Mouse (Mus musculus) left cerebral cortex, postnatal 10 days (tissue): ENCODE measurements around the gene Gm10309. TPM values are rescaled to one million over a fixed set of nuclear protein-coding genes. Genes with fewer than 3 reads are reported as not detected.

ENCODE experiments used
- DNase-seq, 2 experiments: peaks; one replicate each; pipeline ENCODE4 v3.0.0; 2021 to 2022; ENCODE audit warnings: low spot score in 2 of 2, mixed read lengths in 1 of 2; ENCODE audit errors: extremely low spot score in 1 of 2
- intact Hi-C: fragments of 180-260 bp; cut with DNase I; formaldehyde crosslinking; loops from one replicate; pipeline ENCODE4 v1.15.1; 2025
- total RNA-seq, 2 experiments: library from RNA; stranded (reverse); gene quantifications; 2 replicates each; pipeline ENCODE4 v1.2.3; 2021

Gm10309 gene
- total RNA-seq = not detected

DNA sequence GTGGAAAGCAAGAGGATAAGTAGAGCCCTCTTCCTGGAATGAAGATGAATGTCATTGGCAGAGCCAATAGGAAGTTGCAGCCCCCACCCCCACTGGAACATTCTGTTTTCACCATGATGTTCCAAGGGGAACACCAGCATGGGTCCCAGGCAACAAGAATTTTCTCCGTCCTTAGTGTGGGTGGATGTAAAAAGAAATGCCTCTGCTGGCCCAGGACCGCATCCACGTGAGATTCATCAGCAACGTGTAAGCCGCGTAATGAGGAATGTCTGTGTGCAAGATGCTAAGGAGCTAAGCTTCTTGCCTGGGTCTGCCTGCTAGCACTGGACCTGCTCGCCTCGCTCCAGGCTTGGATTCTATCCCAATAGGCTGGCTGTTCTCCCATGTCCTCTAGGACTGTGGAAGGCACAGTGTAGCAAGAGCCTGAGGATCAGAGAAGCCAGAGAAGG is at the start of gene Gm10309:
Gm10309 (minus strand) TSS at position 50 of the 449 bp plus-strand sequence.
- intact Hi-C loops = no loop called here
- peak; percentile 36 to 47 for DNase-seq

- intact Hi-C loops = no loop called here
- no peak for DNase-seq
Measured at GRCm38 (mm10) chr17:86551995-86552394, 47.0 kb upstream of the Gm10309 start.

DNA sequence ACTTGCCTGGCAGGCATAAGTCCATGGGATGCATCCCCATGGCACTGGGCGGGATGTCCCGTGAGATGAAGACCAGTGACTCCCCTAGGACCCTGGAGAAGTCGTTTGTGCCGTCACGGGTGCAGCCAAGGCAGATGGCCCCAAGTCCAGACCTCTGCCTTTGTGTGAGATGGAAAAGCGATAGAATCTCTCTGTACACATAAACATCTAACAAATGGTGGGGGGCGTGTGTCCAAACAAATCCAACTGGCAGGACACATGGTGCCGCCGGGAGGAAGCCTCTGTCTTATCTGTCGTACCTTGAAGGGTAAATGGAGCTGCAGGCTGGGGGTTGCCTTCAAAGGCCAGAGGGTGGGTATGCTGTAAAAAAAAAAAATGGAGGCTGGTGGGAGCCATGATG is 46.5 kb upstream of the Gm10309 start:
- intact Hi-C loops = no loop called here

DNA sequence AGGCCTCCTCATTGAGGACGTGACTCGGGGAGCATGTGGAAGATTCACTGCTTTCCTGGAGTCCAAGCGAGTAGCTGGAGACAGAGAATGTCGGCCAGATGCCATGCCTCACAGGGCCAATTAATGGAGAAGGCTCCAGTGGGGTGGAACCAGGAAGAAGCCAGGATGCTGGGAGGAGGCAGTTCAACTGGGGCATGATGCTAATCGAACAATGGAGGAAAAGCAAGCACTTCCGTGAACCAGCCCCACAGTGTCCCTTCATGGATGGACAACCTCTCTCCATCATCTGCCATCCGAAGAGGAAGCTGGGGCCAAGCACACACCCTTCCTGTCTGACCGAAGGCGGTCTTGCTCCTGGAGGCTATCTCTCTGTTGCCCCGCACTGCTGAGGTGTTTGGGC is 44.1 kb upstream of the Gm10309 start:
- intact Hi-C loops = no loop called here
- DNase-seq = no peak

More for the DNA sequence above, 46.5 kb upstream of the Gm10309 start:
- no peak for DNase-seq

- DNase-seq = no peak
- intact Hi-C loops = no loop called here
Measured at GRCm38 (mm10) chr17:86546529-86546928, 41.5 kb upstream of the Gm10309 start.

GRCm38 (mm10) chr17:86539881-86540430 is 34.9 kb upstream of the Gm10309 start:
- DNase-seq = no peak
- intact Hi-C loops = loop anchor here (5.0 kb wide), 1 partner anchor 212 kb away; the partner anchor contains the start of gene Epas1

DNA sequence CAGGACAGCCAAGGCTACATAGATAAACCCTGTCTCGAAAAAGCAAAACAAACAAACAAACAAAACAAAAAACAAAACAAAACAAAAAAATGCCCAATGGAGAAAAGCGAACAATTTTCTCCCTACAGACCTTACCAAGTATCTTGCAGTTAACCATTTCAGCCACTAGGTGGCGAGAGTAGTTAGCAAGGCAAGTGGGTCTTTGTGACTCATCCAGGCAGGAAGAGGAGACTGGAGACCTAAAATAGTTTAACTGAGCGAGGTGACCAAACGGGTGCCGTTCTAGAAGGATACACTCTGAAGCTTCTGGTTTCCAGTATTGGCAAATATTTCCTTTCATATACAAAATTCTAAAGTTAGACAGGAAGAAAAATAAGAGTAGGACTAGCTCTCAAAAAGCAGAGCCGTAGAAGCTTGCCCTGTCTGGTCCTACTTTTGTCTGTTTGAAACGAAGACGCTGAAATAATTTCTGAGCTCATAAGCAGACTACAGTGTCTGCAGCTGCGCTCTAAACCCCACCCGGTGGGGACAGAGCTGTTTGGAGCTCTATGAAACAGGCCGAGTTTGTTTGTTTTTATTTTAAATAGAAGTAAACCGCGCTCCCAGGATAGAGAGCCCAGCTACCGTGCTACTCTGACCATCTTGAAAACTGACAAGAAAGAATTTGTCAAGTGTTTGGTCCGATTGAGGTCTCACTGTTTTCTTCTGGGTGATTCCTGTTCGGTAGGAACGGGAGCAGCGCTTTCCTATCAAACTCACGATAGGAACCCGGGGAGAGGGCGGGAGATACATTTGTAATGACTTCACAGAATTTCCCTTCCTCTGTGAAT is 31.0 kb upstream of the Gm10309 start:
- DNase-seq = peak; percentile 86 to 87

DNA sequence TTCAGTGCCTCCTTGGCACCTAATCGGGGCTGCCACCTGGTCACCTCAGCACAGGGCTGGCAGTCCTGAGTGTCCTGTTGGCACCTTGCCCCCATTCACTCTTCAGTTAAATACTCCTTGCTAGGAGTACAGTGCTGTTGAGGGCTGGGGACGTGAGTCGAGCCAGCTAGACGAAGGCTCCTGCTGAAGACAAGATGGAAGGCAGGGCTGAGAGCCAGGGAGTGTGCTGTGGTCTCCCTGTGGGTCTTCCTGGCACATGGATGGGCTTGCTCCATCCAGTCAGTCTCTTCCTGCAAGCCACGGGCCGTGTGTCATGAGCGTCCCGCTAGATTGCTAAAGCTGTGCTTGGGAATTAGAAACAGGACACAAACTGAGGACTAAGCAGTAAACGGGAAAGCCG is 30.1 kb upstream of the Gm10309 start:
- DNase-seq = peak in 1 of 2 experiments; percentile 50
- intact Hi-C loops = loop anchor here (2.0 to 5.0 kb wide), 2 partner anchors 217 to 368 kb away; partner anchors contain the start of gene Epas1

More for the DNA sequence above, 31.0 kb upstream of the Gm10309 start:
- intact Hi-C loops = loop anchor here (2.0 to 5.0 kb wide), 3 partner anchors 216 to 367 kb away; partner anchors contain the start of gene Epas1

DNA sequence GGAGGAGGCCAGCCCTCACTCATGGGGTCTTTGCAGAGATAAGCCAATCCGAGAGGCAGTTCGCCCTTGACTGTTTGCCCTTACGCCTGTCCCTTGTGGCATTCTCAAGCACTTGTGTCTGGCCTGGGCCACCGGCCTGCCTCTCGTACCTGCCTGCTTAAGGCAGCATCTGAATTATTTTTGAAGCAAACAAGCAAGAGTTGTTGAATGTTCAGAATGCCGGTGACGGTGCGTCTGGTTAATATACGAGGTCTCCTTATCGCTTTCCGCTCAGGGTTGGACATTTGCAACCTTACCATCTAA is 28.5 kb upstream of the Gm10309 start:
- intact Hi-C loops = no loop called here
- DNase-seq = no peak

DNA sequence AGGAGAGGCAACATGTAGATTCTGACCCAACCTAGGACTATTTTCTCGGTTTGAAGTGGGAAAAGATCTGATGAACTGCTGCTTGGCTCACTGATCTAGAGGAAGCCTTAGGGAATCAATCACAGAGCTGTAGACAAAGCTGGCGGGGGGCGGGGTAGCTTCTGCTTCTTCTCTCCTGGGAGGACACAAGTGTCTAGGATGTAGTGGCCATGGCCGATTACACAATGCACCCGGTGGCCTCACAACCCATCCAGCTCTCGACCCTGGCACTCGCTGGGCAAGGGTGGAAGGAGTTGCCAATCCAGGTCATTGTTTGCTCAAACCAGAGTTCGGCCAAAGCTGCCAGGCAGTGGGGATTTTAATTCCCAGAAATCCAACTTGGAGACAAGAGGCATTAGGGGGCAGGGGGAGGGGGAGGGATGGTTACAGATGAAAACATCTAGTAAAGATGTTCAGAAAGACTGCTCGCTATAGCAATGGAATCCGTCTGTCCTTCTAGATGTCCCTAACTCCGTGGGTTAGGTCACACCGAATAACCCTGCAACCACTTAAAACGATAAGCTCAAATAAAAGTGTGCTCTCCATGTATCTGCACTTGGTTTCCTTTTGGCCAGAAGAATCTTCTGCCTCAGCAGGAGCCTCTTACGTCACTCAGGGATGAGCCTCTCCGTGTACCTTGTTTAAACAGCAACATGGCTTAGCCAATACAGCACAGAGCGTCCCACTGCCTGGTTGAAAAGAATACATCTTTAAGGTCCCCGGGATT is 27.9 kb upstream of the Gm10309 start:
- intact Hi-C loops = no loop called here
- DNase-seq = peak in 1 of 2 experiments; percentile 46

DNA sequence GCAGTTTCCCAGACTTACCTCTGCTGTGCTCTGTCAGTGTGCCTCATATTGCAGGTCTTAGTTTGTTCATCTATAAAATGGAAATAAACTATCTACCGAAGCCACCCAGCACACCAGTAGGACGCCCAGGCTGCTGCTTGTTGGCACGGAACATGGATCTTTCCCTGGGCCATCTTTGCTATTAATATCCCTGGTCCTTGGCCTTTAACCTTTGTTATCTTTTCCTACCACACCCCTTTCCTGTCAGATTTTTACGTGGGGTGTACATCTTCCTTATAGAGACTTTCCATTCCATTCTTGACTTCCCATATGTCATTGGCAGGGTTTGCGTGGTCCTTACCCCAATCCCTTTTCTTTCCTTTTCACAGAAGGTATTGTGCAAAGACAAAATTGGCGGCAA is 26.2 kb upstream of the Gm10309 start:
- intact Hi-C loops = no loop called here
- DNase-seq = no peak

GRCm38 (mm10) chr17:86529411-86529810 is 24.4 kb upstream of the Gm10309 start:
- intact Hi-C loops = no loop called here
- no peak for DNase-seq

- intact Hi-C loops = no loop called here
- no peak for DNase-seq
Measured at GRCm38 (mm10) chr17:86529003-86529402, 24.0 kb upstream of the Gm10309 start.

DNA sequence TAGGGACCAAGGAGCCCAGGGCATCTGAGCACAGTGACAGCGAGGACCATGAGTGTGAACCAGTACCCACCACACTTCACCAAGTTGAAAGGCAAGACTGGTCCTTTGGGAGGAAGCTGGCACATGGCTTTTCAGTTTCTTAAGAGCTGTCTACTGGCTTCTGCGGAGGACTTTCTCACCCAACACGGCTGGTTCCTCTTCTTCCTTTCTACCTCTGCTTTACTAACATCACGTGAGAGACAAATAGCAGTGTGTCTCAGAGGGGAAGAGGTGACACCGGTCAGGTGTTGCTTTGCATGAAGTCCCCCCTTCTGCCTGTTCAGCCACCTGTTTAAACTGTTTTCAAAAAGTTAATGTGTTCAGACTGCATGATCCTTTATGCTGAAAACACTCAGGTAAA is 22.3 kb upstream of the Gm10309 start:
- DNase-seq = no peak
- intact Hi-C loops = no loop called here

DNA sequence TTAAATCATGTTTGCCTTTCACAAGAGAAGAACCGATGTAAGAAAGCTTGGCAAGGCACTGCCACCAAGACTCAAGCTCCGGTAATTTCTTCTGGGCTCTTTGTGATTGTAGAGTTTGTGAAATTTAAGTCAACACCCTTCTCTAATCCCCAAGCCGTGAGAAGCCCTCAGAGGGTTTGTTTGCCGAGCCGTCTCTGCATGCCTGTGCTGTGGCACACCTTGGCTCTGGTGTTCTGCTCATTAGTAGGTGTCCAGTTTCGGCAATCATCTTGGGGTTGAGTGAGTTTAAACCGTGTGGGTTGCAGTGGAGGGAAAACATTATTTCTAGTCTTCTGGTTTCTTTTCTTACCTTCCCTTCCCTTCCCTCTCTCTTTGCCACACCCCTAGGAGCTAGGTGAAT is 21.0 kb upstream of the Gm10309 start:
- intact Hi-C loops = no loop called here
- DNase-seq = no peak

DNA sequence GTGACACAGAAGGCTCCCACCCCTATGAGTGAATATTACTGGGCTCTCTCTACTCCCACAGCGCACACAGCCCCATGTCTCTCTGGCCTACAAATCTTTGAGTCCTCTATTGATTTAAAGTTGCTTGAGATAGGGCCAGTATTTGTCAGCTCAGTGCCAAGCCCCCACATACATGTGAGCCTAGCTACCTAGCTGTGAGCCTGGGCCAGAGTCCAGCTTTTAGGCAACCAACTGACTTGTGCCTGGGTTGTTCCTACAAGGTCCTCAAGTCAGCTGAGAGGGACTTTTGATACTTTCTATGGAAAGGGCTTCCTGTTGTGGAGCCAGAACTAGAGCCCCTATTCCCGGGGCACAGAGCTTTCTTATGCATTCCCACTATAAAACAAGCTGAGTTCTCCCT is 20.0 kb upstream of the Gm10309 start:
- DNase-seq = no peak
- intact Hi-C loops = no loop called here

DNA sequence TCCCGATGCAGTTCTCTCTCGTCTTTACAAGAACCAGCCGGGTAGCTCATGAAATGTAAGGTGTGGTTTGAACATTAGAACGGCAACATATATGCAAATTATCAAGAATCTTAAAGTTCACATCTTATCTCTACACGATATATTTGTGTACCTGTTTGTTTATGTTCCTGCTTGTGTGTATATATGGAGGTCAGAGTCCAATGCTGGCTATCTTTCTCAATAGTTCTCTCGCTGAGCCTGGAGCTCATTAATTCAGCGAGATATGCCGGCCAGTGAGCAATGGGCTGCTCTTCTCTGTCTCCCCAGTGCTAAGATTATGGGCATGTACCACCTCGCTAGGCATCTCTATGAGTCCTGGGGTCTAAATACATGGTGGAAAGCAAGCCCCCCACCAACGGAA is 18.8 kb upstream of the Gm10309 start:
- intact Hi-C loops = no loop called here

GRCm38 (mm10) chr17:86523374-86523773 is 18.3 kb upstream of the Gm10309 start:
- intact Hi-C loops = no loop called here
- no peak for DNase-seq

More for the DNA sequence above, 18.8 kb upstream of the Gm10309 start:
- no peak for DNase-seq

DNA sequence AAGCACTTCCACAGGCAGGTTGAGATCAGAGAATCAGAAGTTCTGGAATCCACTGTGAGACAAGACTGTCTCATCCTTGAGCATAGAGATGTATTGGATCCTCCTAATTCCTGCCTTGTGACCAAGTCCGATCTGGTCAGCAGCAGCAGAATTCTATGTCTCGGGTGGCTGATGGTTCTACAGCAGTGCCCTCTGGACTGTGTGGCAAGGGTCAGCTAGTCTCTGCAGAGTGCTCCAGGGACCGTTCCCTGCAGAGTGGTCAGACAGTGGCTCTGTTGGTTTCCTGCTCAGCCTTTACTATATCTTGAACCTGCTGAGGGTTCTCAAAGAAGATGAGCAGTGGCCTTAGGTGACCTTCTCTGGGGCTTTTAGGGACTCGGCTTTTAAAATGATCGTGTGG is 17.6 kb upstream of the Gm10309 start:
- intact Hi-C loops = no loop called here
- no peak for DNase-seq

DNA sequence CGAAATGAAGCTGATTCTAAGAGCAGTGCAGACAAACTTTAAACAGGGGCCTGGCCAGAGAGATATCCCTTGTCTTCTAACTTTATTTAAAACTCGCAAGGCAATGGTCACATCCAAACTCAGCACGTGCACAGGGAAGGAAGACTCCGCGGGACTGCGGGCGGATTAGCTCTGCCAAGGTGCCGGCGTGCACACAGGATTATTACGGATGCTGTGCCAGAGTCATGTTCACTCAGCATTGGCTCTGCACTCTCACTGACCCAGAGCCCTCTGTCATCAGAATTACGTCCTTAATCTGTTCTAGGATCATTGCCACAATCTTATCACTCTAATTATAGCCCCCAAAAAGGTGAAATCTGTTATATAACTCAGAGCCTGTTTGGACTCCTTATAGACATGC is 16.2 kb upstream of the Gm10309 start:
- DNase-seq = no peak
- intact Hi-C loops = no loop called here
